Mouse (Mus musculus): ENCODE results near the gene Tenm4.

DNA sequence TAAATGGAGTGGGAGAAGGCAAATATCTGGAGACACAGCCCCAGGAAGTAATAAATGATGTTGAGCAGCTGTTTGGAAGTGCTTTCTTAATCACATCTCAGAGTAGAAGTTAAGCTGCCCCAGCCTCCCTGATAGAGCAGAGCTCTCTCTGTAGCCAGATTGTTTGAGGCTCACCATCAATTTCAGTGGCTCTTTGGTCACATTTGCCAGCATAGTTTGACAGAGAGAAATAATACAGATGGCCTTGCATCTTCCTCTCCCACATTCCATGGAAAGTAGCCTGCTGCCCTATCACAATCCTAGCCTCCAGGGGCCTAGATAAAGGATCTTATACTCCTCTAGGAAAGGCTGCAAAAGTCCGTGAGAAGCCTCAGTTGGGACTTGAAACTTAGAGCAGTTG is 462.0 kb downstream of the Tenm4 start:
- TF ChIP-seq MAFK (IDR thresholded peaks at IDR 0.05; ENCODE audit: insufficient read depth, low read depth, low read length) (no peak), ZNF384 (IDR thresholded peaks at IDR 0.05; ENCODE audit: low read depth, low read length) (no peak), CHD2 (IDR thresholded peaks at IDR 0.05; ENCODE audit: low read depth, low read length) (no peak), HCFC1 (IDR thresholded peaks at IDR 0.05; ENCODE audit: borderline replicate concordance, insufficient read depth, low read length) (no peak)
